Mouse (Mus musculus): ENCODE measurements around the gene Sgk2.

DNA sequence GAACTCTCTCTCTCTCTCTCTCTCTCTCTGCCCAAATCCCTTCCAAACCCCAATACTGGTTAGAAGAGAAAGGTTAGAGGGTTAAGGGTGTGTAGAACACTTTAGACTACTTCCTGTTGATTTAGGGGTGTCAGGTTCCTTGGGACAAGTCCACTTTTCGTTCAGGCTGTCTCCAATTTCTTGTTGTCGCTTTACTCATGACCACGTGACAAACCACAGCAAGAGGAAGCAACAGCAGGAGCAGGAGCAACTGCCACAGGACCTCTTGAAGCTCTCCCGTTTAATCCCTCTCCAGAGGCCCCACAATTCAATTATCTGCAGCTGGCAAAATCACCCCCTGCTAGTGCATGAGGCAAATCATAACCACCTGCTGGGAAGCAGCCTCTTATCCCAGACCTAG is 45.5 kb downstream of the Sgk2 start:
- TF ChIP-seq CTCF (IDR thresholded peaks at IDR 0.05; ENCODE audit: borderline replicate concordance, control insufficient read depth, extremely low read depth, insufficient read depth, low read length, poor library complexity) (no peak), POLR2A (IDR thresholded peaks at IDR 0.05; ENCODE audit: control insufficient read depth, extremely low read depth, insufficient read depth, low read length, poor library complexity) (no peak)
